In genomic region chr1:139460807-139461206, GRCm38 (mm10) we compare ENCODE assay signal across 30 mouse cellular contexts. TPM values are rescaled to one million over a fixed set of nuclear protein-coding genes. Genes with fewer than 3 reads are reported as not detected.
DNase-seq lines count a peak whose midpoint lies in the region; ATAC-seq and TF ChIP-seq lines count a peak whose summit lies in the region.
"Had no signal": no experiment of that assay in that cellular context is flagged by ENCODE, and none has a peak within 500 bp of the region (broad histone marks: within the 10 kb centered on the region; RNA-seq: fewer than 3 reads in every experiment).

No protein-coding gene starts in this region.

- DNase-seq in liver, embryonic 14.5 days (ENCODE audit: low read depth in 3 of 3, low spot score in 3 of 3), result no peak
- DNase-seq in gastrocnemius, adult 2 months, result no peak
- DNase-seq in ovary, postnatal 36 days (ENCODE audit: low spot score), result no peak
- DNase-seq: adrenal gland, postnatal 25 days; cerebellum, adult 11-12 months; cerebellum, adult 9-11 months; kidney, adult 9 months; kidney, postnatal 10 days; layer of hippocampus, adult 9-11 months; lung, postnatal 36 days had no signal

- H3K27me3 ChIP-seq in erythroblast, embryonic 14.5 days (ENCODE audit: control insufficient read depth), result no peaks in the 10 kb centered on the region
- no peaks in the 10 kb centered on the region for H3K27me3 ChIP-seq in midbrain, embryonic 12.5 days
- no peaks in the 10 kb centered on the region for H3K27me3 ChIP-seq in midbrain, embryonic 13.5 days
- no peaks in the 10 kb centered on the region for H3K27me3 ChIP-seq in liver, embryonic 14.5 days (ENCODE audit: control insufficient read depth, insufficient read depth, low read length)
- H3K27me3 ChIP-seq: heart, embryonic 15.5 days; hindbrain, embryonic 13.5 days; lung, embryonic 15.5 days had no signal

- 93% methylated on average over 5 of the region's 5 CpGs for WGBS in midbrain, embryonic 12.5 days
- WGBS in midbrain, embryonic 13.5 days, result 87% methylated on average over 5 of the region's 5 CpGs
- WGBS in liver, embryonic 14.5 days (ENCODE audit: insufficient replicate concordance), result 59% methylated on average over 5 of the region's 5 CpGs

- TF ChIP-seq EP300 in liver, embryonic 14.5 days (IDR thresholded peaks at IDR 0.05; ENCODE audit: low read depth), result no peak

- intact Hi-C loops in gastrocnemius, adult 2 months (cut with DNase I), result no loop called here

- H3K4me1 ChIP-seq in erythroblast, embryonic 14.5 days (ENCODE audit: control insufficient read depth), result peaks cover 43% of the 10 kb centered on the region
- H3K4me1 ChIP-seq in midbrain, embryonic 12.5 days, result peaks cover 15% of the 10 kb centered on the region
- peaks cover 10% of the 10 kb centered on the region for H3K4me1 ChIP-seq in midbrain, embryonic 13.5 days (replicated peaks)
- H3K4me1 ChIP-seq in liver, embryonic 14.5 days (replicated peaks; ENCODE audit: control insufficient read depth in 2 of 2, insufficient read depth in 2 of 2, low read length in 1 of 2), result peaks cover 4 to 7% of the 10 kb centered on the region in 2 experiments
- H3K4me1 ChIP-seq: heart, embryonic 10.5 days had no signal

- H3K27ac ChIP-seq in midbrain, embryonic 12.5 days (replicated peaks), result no peak overlapping the region
- no peak overlapping the region for H3K27ac ChIP-seq in midbrain, embryonic 13.5 days
- no peak overlapping the region for H3K27ac ChIP-seq in liver, embryonic 14.5 days
- no peak overlapping the region for H3K27ac ChIP-seq in gastrocnemius, adult 2 months
- H3K27ac ChIP-seq: heart, embryonic 10.5 days; heart, embryonic 15.5 days; hindbrain, embryonic 13.5 days; lung, embryonic 15.5 days had no signal

- peak overlapping the region; percentile 5; the same call in 1 of the 2 replicates for H3K4me2 ChIP-seq in midbrain, embryonic 12.5 days (replicated peaks)
- H3K4me2 ChIP-seq in midbrain, embryonic 13.5 days (replicated peaks), result no peak overlapping the region
- H3K4me2 ChIP-seq in liver, embryonic 14.5 days (ENCODE audit: low read depth), result peak overlapping the region; percentile 0; the same call in 1 of the 2 replicates
- H3K4me2 ChIP-seq: heart, embryonic 15.5 days; hindbrain, embryonic 13.5 days; lung, embryonic 15.5 days had no signal

- no peak for TF ChIP-seq CTCF in liver, embryonic 14.5 days (IDR thresholded peaks at IDR 0.05; ENCODE audit: low read depth)
- TF ChIP-seq CTCF in gastrocnemius, adult 2 months (IDR thresholded peaks at IDR 0.05), result no peak

- no peak overlapping the region; the same call in 1 of the 2 replicates for H3K9ac ChIP-seq in midbrain, embryonic 12.5 days (replicated peaks)
- no peak overlapping the region for H3K9ac ChIP-seq in midbrain, embryonic 13.5 days (replicated peaks)
- H3K9ac ChIP-seq in liver, embryonic 14.5 days (replicated peaks), result no peak overlapping the region
- H3K9ac ChIP-seq: heart, embryonic 15.5 days; hindbrain, embryonic 13.5 days; lung, embryonic 15.5 days had no signal

- H3K4me3 ChIP-seq in erythroblast, embryonic 14.5 days (replicated peaks), result peak overlapping the region; percentile 38
- no peak overlapping the region for H3K4me3 ChIP-seq in midbrain, embryonic 12.5 days
- no peak overlapping the region for H3K4me3 ChIP-seq in midbrain, embryonic 13.5 days (replicated peaks)
- no peak overlapping the region for H3K4me3 ChIP-seq in liver, embryonic 14.5 days (ENCODE audit: insufficient read depth in 1 of 2, low read depth in 2 of 2, low read length in 2 of 2)
- no peak overlapping the region for H3K4me3 ChIP-seq in gastrocnemius, adult 2 months
- H3K4me3 ChIP-seq: heart, embryonic 10.5 days; heart, embryonic 15.5 days; hindbrain, embryonic 13.5 days; lung, embryonic 15.5 days had no signal

- H3K36me3 ChIP-seq in erythroblast, embryonic 14.5 days (ENCODE audit: control insufficient read depth), result peaks cover 98% of the 10 kb centered on the region
- peaks cover 46% of the 10 kb centered on the region for H3K36me3 ChIP-seq in midbrain, embryonic 12.5 days
- H3K36me3 ChIP-seq in midbrain, embryonic 13.5 days, result peaks cover 10% of the 10 kb centered on the region
- H3K36me3 ChIP-seq in liver, embryonic 14.5 days (replicated peaks; ENCODE audit: control insufficient read depth, insufficient read depth, low read depth), result peaks cover 67% of the 10 kb centered on the region

- no peak for ATAC-seq in erythroblast, adult 5-6 weeks (replicated peaks; ENCODE audit: low FRiP score, poor library complexity, severe bottlenecking)
- no peak for ATAC-seq in midbrain, embryonic 12.5 days (ENCODE audit: low FRiP score, low read depth)
- ATAC-seq in midbrain, embryonic 13.5 days, result no peak
- ATAC-seq in liver, embryonic 14.5 days (ENCODE audit: insufficient read depth), result no peak
- ATAC-seq in megakaryocyte-erythroid progenitor cell, adult 5-6 weeks (replicated peaks; ENCODE audit: low FRiP score, low TSS enrichment, poor library complexity, severe bottlenecking), result peak; percentile 51
- ATAC-seq: forebrain, embryonic 14.5 days; intestine, postnatal 0 days; midbrain, embryonic 16.5 days had no signal

- no peaks in the 10 kb centered on the region for H3K9me3 ChIP-seq in erythroblast, embryonic 14.5 days (ENCODE audit: control insufficient read depth, low read length)
- no peaks in the 10 kb centered on the region for H3K9me3 ChIP-seq in midbrain, embryonic 12.5 days
- H3K9me3 ChIP-seq in midbrain, embryonic 13.5 days, result no peaks in the 10 kb centered on the region
- no peaks in the 10 kb centered on the region for H3K9me3 ChIP-seq in liver, embryonic 14.5 days (ENCODE audit: control insufficient read depth, low read length)
- H3K9me3 ChIP-seq: heart, embryonic 10.5 days; heart, embryonic 15.5 days; hindbrain, embryonic 13.5 days; lung, embryonic 15.5 days had no signal

RNA-seq across cellular contexts. Expression of gene Aspm, which starts 6.2 kb away (rescaled TPM):
- 0.19 and 0.27 TPM in 2 replicates for polyA plus RNA-seq in erythroblast, embryonic 14.5 days (2012)
- 15.7 and 21.5 TPM in 2 replicates for total RNA-seq in erythroblast, adult 5-6 weeks (2015; ENCODE audit: low replicate concordance)
- total RNA-seq in erythroblast, adult 5-6 weeks (2017; ENCODE audit: low replicate concordance), result 22.0 and 26.1 TPM in 2 replicates
- polyA plus RNA-seq in midbrain, embryonic 12.5 days (2016; fragmentation: Nextera tagmentation; extraction: Ambion mirVana), result 26.2 TPM in 2 replicates
- 8.7 and 9.8 TPM in 2 replicates for polyA plus RNA-seq in midbrain, embryonic 13.5 days (2015; fragmentation: Nextera tagmentation; extraction: Ambion mirVana)
- polyA plus RNA-seq in liver, embryonic 14.5 days (2012; rRNA removed), result 4.4 and 6.6 TPM in 2 replicates
- polyA plus RNA-seq in liver, embryonic 14.5 days (2014; fragmentation: Nextera tagmentation; extraction: Ambion mirVana), result 11.4 and 13.8 TPM in 2 replicates
- total RNA-seq in megakaryocyte-erythroid progenitor cell, adult 5-6 weeks (2014; fragmentation: Nextera tagmentation), result 26.5 and 32.8 TPM in 2 replicates
- total RNA-seq in megakaryocyte-erythroid progenitor cell, adult 5-6 weeks (2017), result 44.5 and 49.7 TPM in 2 replicates
- under 1 TPM; 0.03 TPM for total RNA-seq in gastrocnemius, adult 2 months (2021)

RNA-seq across cellular contexts. Expression of gene Zbtb41, which starts 38.7 kb away (rescaled TPM):
- 0.01 and 0.02 TPM in 2 replicates for polyA plus RNA-seq in erythroblast, embryonic 14.5 days (2012)
- 4.2 and 5.8 TPM in 2 replicates for total RNA-seq in erythroblast, adult 5-6 weeks (2015; ENCODE audit: low replicate concordance)
- 2.6 and 3.9 TPM in 2 replicates for total RNA-seq in erythroblast, adult 5-6 weeks (2017; ENCODE audit: low replicate concordance)
- polyA plus RNA-seq in midbrain, embryonic 12.5 days (2016; fragmentation: Nextera tagmentation; extraction: Ambion mirVana), result 22.9 and 29.3 TPM in 2 replicates
- 17.3 and 19.4 TPM in 2 replicates for polyA plus RNA-seq in midbrain, embryonic 13.5 days (2015; fragmentation: Nextera tagmentation; extraction: Ambion mirVana)
- 1.1 and 1.6 TPM in 2 replicates for polyA plus RNA-seq in liver, embryonic 14.5 days (2012; rRNA removed)
- 2.2 and 3.2 TPM in 2 replicates for polyA plus RNA-seq in liver, embryonic 14.5 days (2014; fragmentation: Nextera tagmentation; extraction: Ambion mirVana)
- total RNA-seq in megakaryocyte-erythroid progenitor cell, adult 5-6 weeks (2014; fragmentation: Nextera tagmentation), result 12.6 and 13.3 TPM in 2 replicates
- 14.1 and 30.5 TPM in 2 replicates for total RNA-seq in megakaryocyte-erythroid progenitor cell, adult 5-6 weeks (2017)
- total RNA-seq in gastrocnemius, adult 2 months (2021), result 10 to 100 TPM; 17.6 to 21.1 TPM

RNA-seq across cellular contexts. Expression of gene F13b, which starts 40.7 kb away (rescaled TPM):
- polyA plus RNA-seq in erythroblast, embryonic 14.5 days (2012), result not detected in 2 replicates
- total RNA-seq in erythroblast, adult 5-6 weeks (2015; ENCODE audit: low replicate concordance), result not detected in 2 replicates
- total RNA-seq in erythroblast, adult 5-6 weeks (2017; ENCODE audit: low replicate concordance), result not detected in 2 replicates
- not detected in 2 replicates for polyA plus RNA-seq in midbrain, embryonic 12.5 days (2016; fragmentation: Nextera tagmentation; extraction: Ambion mirVana)
- polyA plus RNA-seq in midbrain, embryonic 13.5 days (2015; fragmentation: Nextera tagmentation; extraction: Ambion mirVana), result not detected in 2 replicates
- polyA plus RNA-seq in liver, embryonic 14.5 days (2012; rRNA removed), result 8.7 and 16.1 TPM in 2 replicates
- polyA plus RNA-seq in liver, embryonic 14.5 days (2014; fragmentation: Nextera tagmentation; extraction: Ambion mirVana), result 15.6 and 16.7 TPM in 2 replicates
- total RNA-seq in megakaryocyte-erythroid progenitor cell, adult 5-6 weeks (2014; fragmentation: Nextera tagmentation), result not detected in 2 replicates
- total RNA-seq in megakaryocyte-erythroid progenitor cell, adult 5-6 weeks (2017), result not detected in 2 replicates
- not detected for total RNA-seq in gastrocnemius, adult 2 months (2021)
- total RNA-seq: adrenal gland, postnatal 25 days; gastrocnemius, adult 8-10 months; heart, postnatal 25 days; left cerebral cortex, postnatal 10 days had no signal
- polyA plus RNA-seq: cortical plate, adult 2 months; embryonic facial prominence, embryonic 14.5 days; forebrain, embryonic 14.5 days; gonadal fat pad, adult 2 months; heart, embryonic 10.5 days; heart, embryonic 15.5 days; hindbrain, embryonic 13.5 days; limb, embryonic 11.5 days; lung, embryonic 15.5 days; midbrain, embryonic 16.5 days; neural tube, embryonic 11.5 days had no signal
